Mouse (Mus musculus) lung, postnatal 25 days (tissue): ENCODE data around the gene Ccdc42.
A peak's percentile ranks its signal among the peaks of the same experiment; 100 is the strongest.

ENCODE experiments used
- DNase-seq: peaks from one replicate; pipeline ENCODE4 v3.0.0; 2022; ENCODE audit warnings: low spot score

The Ccdc42 gene

GRCm38 (mm10) chr11:68585890-68586289 is 931 bp upstream of the Ccdc42 start:
- no peak for DNase-seq

- DNase-seq, result peak; percentile 81
These were observed 2.4 kb downstream of the Ccdc42 start for GRCm38 (mm10) chr11:68589055-68589809.

GRCm38 (mm10) chr11:68591708-68592107 is 4.9 kb downstream of the Ccdc42 start:
- DNase-seq, result no peak

GRCm38 (mm10) chr11:68593247-68593646 is 6.4 kb downstream of the Ccdc42 start:
- DNase-seq, result no peak

GRCm38 (mm10) chr11:68597912-68598311 is 11.1 kb downstream of the Ccdc42 start:
- DNase-seq, result no peak

GRCm38 (mm10) chr11:68600551-68601021 is 13.8 kb downstream of the Ccdc42 start:
- DNase-seq, result peak; percentile 61

GRCm38 (mm10) chr11:68601486-68601991 is 14.7 kb downstream of the Ccdc42 start:
- DNase-seq, result no peak

GRCm38 (mm10) chr11:68602200-68602931 is 15.5 kb downstream of the Ccdc42 start:
- DNase-seq, result no peak

- no peak for DNase-seq
These were observed 20.2 kb downstream of the Ccdc42 start for GRCm38 (mm10) chr11:68607046-68607445.

- no peak for DNase-seq
These were observed 23.2 kb downstream of the Ccdc42 start for GRCm38 (mm10) chr11:68609910-68610566.

GRCm38 (mm10) chr11:68610567-68610947 is 23.7 kb downstream of the Ccdc42 start:
- DNase-seq, result no peak

- DNase-seq, result no peak
These were observed 26.4 kb downstream of the Ccdc42 start for GRCm38 (mm10) chr11:68613071-68613711.

- DNase-seq, result no peak
These were observed 35.9 kb downstream of the Ccdc42 start for GRCm38 (mm10) chr11:68622751-68623150.

- DNase-seq, result peak; percentile 60
These were observed 36.5 kb downstream of the Ccdc42 start for GRCm38 (mm10) chr11:68623225-68623870.

GRCm38 (mm10) chr11:68623871-68624258 is 37.0 kb downstream of the Ccdc42 start:
- no peak for DNase-seq

- DNase-seq, result no peak
These were observed 44.9 kb downstream of the Ccdc42 start for GRCm38 (mm10) chr11:68631611-68632316.

- no peak for DNase-seq
These were observed 51.2 kb downstream of the Ccdc42 start for GRCm38 (mm10) chr11:68637861-68638615.

GRCm38 (mm10) chr11:68641361-68641760 is 54.5 kb downstream of the Ccdc42 start:
- no peak for DNase-seq

- DNase-seq, result no peak
These were observed 58.0 kb downstream of the Ccdc42 start for GRCm38 (mm10) chr11:68644781-68645180.
